Mouse (Mus musculus) E14TG2a.4 (cell line): ENCODE results near the gene Sec61a2.

Source experiments
- H3K27me3 ChIP-seq: 2 replicates; pipeline ENCODE4 v1.6.1; 2014; ENCODE audit warnings: low read length, control low read depth; ENCODE audit not compliant: insufficient read depth
- H3K36me3 ChIP-seq: 2 replicates; pipeline ENCODE4 v1.6.1; 2014; ENCODE audit warnings: low read length, control low read depth; ENCODE audit not compliant: insufficient read depth
- H3K4me1 ChIP-seq: replicated peaks from 2 replicates; pipeline ENCODE4 v1.6.1; 2014; ENCODE audit warnings: low read depth, low read length, control low read depth
- H3K4me3 ChIP-seq: replicated peaks from 2 replicates; pipeline ENCODE4 v1.5.1; 2014; ENCODE audit warnings: mild to moderate bottlenecking, low read length
- H3K9me3 ChIP-seq: 2 replicates; pipeline ENCODE4 v1.6.1; 2014; ENCODE audit warnings: low read length, control low read depth
- CTCF ChIP-seq: conservative IDR thresholded peaks from 2 replicates; pipeline ENCODE4 v1.5.1; 2014; ENCODE audit warnings: low read length
- NANOG ChIP-seq: IDR thresholded peaks from 2 replicates; pipeline ENCODE4 v1.6.1; 2014; ENCODE audit warnings: borderline replicate concordance, low read length, mixed read lengths
- POU5F1 ChIP-seq: IDR thresholded peaks from 2 replicates; pipeline ENCODE4 v1.6.1; 2014; ENCODE audit warnings: low read length, borderline replicate concordance

Sec61a2 gene

GRCm38 (mm10) chr2:5867681-5868080 lies 27.6 kb downstream of the Sec61a2 start:
- H3K27me3 ChIP-seq, result no peaks in the 10 kb centered on the region
- no peak overlapping the region for H3K4me3 ChIP-seq
- H3K4me1 ChIP-seq, result peaks cover 2% of the 10 kb centered on the region; the same call in 1 of the 2 replicates
- TF ChIP-seq CTCF (no peak), NANOG (no peak), POU5F1 (no peak)
- H3K9me3 ChIP-seq, result no peaks in the 10 kb centered on the region
- H3K36me3 ChIP-seq, result peaks cover 85% of the 10 kb centered on the region

DNA sequence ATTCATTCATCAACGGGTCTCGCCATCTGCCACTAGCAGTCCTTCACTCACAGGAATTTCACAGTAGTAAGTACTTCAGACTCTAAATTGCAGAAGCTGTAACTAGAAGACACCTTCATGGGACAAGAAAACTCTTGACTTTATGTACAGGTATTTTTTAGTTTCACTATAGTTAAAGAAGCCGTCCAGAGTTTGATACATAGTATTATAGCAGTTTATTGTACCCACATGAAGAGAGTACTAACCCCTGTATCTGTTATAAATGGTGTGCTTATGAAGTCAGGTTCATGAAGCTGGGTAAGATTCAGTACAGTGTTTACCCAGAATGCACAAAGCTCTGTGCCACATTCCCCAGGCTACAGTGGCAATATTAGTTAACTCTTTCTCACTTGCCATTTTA lies 32.4 kb downstream of the Sec61a2 start, which contains the start of gene Gm13199:
Gene Gm13199 (minus strand): TSS at position 101 of the 400 bp plus-strand sequence.
- Histone ChIP-seq H3K4me3 (no peak within 1 kb of the TSS), H3K36me3 (peaks cover 93% of the 10 kb centered on the region), H3K27me3 (no peaks in the 10 kb centered on the region), H3K4me1 (no peaks in the 10 kb centered on the region; the same call in 1 of the 2 replicates), H3K9me3 (no peaks in the 10 kb centered on the region)
- TF ChIP-seq CTCF (no peak), POU5F1 (no peak), NANOG (no peak)

- TF ChIP-seq POU5F1 (no peak), CTCF (no peak), NANOG (no peak)
- Histone ChIP-seq H3K4me1 (peaks cover 47% of the 10 kb centered on the region), H3K27me3 (no peaks in the 10 kb centered on the region), H3K36me3 (peaks cover 80% of the 10 kb centered on the region), H3K9me3 (no peaks in the 10 kb centered on the region), H3K4me3 (no peak overlapping the region)
These were observed 43.4 kb downstream of the Sec61a2 start for GRCm38 (mm10) chr2:5851866-5852265.

GRCm38 (mm10) chr2:5851116-5851515 lies 44.1 kb downstream of the Sec61a2 start:
- Histone ChIP-seq H3K36me3 (peaks cover 79% of the 10 kb centered on the region), H3K4me1 (peaks cover 55% of the 10 kb centered on the region), H3K9me3 (no peaks in the 10 kb centered on the region), H3K4me3 (no peak overlapping the region), H3K27me3 (no peaks in the 10 kb centered on the region)
- no peak for TF ChIP-seq NANOG

GRCm38 (mm10) chr2:5845826-5846225 lies 49.4 kb downstream of the Sec61a2 start:
- peak overlapping the region; percentile 94 for H3K4me3 ChIP-seq
- H3K9me3 ChIP-seq, result no peaks in the 10 kb centered on the region

DNA sequence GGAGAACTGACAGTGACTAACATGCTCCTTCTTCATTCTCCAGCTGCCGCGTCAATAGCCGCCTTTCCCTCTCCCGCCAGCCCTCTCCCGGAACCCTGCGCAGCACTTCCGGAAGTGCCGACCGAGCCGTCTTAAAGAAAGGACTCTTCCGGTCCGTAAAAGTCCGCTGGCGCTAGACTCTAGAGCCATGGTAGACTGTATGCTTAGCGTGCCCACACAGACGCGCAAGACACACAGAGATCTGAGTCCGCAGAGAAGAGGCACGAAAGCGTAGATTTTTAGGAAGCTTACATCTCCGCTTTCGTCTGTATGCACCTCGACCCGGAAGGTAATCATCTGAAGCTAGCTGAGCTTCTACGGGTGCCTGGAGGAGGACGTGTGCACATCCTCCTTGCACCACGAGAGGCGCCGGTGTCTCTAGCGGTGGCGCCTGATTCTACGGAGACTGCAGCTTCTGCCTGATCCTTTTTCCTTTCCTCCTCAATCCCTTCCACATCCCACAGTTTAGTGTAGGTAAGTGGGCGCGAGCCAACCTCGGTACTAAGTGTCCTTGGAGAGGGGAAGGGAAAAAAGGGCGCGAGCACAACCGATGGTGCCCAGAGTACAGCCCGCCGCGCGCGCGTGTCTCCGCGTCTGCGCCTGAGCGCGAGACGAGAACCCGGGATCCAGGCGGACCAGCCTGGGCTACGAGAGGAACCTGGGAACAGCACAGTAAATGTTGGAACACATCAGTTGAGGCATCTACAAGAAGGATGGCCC lies 50.2 kb downstream of the Sec61a2 start, which contains the start of the genes Nudt5 and Cdc123:
Gene Nudt5 (plus strand): TSS at position 147 of the 759 bp plus-strand sequence.
Gene Cdc123 (minus strand): TSS at position 292 of the 759 bp plus-strand sequence.
- Histone ChIP-seq H3K9me3 (no peaks in the 10 kb centered on the region), H3K4me1 (peaks cover 32% of the 10 kb centered on the region), H3K36me3 (peaks cover 50% of the 10 kb centered on the region), H3K4me3 (peak within 1 kb of the TSS; percentile 94), H3K27me3 (no peaks in the 10 kb centered on the region)
- TF ChIP-seq NANOG (peak; percentile 9; the same call in 1 of the 2 replicates), CTCF (peak; percentile 34; the same call in 1 of the 2 replicates), POU5F1 (no peak)

More at GRCm38 (mm10) chr2:5845826-5846225, 49.4 kb downstream of the Sec61a2 start:
- Histone ChIP-seq H3K36me3 (peaks cover 50% of the 10 kb centered on the region), H3K4me1 (peaks cover 34% of the 10 kb centered on the region), H3K27me3 (no peaks in the 10 kb centered on the region)
- TF ChIP-seq CTCF, result no peak
- no peak for TF ChIP-seq POU5F1
- TF ChIP-seq NANOG, result no peak

- Histone ChIP-seq H3K4me1 (peaks cover 26% of the 10 kb centered on the region), H3K4me3 (peak overlapping the region; percentile 94), H3K9me3 (peaks cover 3% of the 10 kb centered on the region; the same call in 1 of the 2 replicates), H3K27me3 (no peaks in the 10 kb centered on the region), H3K36me3 (peaks cover 50% of the 10 kb centered on the region)
- no peak for TF ChIP-seq NANOG
- no peak for TF ChIP-seq CTCF
- TF ChIP-seq POU5F1, result no peak
These were observed 50.9 kb downstream of the Sec61a2 start for GRCm38 (mm10) chr2:5844181-5844872.

GRCm38 (mm10) chr2:5840815-5841214 lies 54.4 kb downstream of the Sec61a2 start:
- Histone ChIP-seq H3K9me3 (peaks cover 3% of the 10 kb centered on the region; the same call in 1 of the 2 replicates), H3K36me3 (peaks cover 62% of the 10 kb centered on the region), H3K4me1 (peaks cover 18% of the 10 kb centered on the region), H3K4me3 (no peak overlapping the region), H3K27me3 (no peaks in the 10 kb centered on the region)
- TF ChIP-seq NANOG (no peak), CTCF (no peak), POU5F1 (no peak)
